Mouse (Mus musculus): ENCODE measurements around the gene Aldoart2.

DNA sequence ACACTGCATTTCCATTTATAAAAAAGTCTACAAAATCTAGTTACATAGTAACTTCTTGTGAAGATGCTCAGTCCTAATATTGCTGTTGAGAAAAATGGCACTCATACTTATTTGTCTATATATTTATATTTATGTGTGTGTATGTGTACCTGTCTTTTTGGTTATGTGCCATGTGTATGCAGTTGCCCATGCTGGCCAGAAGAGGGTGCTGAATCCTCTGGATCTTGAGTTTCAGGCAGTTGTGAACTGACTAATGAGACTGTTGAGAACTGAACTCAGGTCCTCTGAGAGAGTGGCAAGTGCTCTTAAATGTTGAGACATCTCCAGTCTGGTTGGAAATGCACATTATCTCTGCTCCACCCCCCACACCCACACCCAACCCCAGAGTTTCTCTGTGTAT lies 8.1 kb downstream of the Aldoart2 start:
- no peak for TF ChIP-seq CTCF (IDR thresholded peaks at IDR 0.05; ENCODE audit: extremely low read depth, insufficient read depth, insufficient read length, insufficient replicate concordance)
- no peak for TF ChIP-seq POLR2A (IDR thresholded peaks at IDR 0.05; ENCODE audit: low read depth, low read length)

Measured in spleen, adult 2 months (tissue).